Mouse (Mus musculus) G1E (cell line): ENCODE results near the gene Xpo6. TPM values are rescaled to one million over a fixed set of nuclear protein-coding genes. Genes with fewer than 3 reads are reported as not detected.

ENCODE experiments used
- ATAC-seq: 2 replicates; pipeline ENCODE4 v1.8.0; 2016; ENCODE audit warnings: mild to moderate bottlenecking; ENCODE audit not compliant: insufficient number of reproducible peaks, poor library complexity, low FRiP score, severe bottlenecking; ENCODE audit errors: extremely low read depth
- DNase-seq: peaks from one replicate; pipeline ENCODE4 v3.0.0; 2012; ENCODE audit warnings: low spot score
- H3K27me3 ChIP-seq: 2 replicates; pipeline ENCODE4 v1.6.1; 2012; ENCODE audit warnings: mild to moderate bottlenecking, low read length, inconsistent platforms; ENCODE audit not compliant: insufficient read depth
- H3K36me3 ChIP-seq: replicated peaks from 2 replicates; pipeline ENCODE3; 2012; ENCODE audit warnings: mild to moderate bottlenecking, inconsistent platforms
- H3K4me1 ChIP-seq: 2 replicates; pipeline ENCODE4 v1.6.1; 2012; ENCODE audit warnings: low read depth, low read length, inconsistent platforms, mixed read lengths; ENCODE audit not compliant: insufficient read depth
- H3K4me3 ChIP-seq: 2 replicates; pipeline ENCODE4 v1.5.1; 2012; ENCODE audit warnings: low read depth, mild to moderate bottlenecking, inconsistent platforms, low read length, moderate library complexity, mixed read lengths
- H3K9me3 ChIP-seq: replicated peaks from 2 replicates; pipeline ENCODE4 v1.6.1; 2012; ENCODE audit warnings: inconsistent platforms
- CTCF ChIP-seq: IDR thresholded peaks from 2 replicates; pipeline ENCODE4 v1.5.1; 2012; ENCODE audit warnings: low read depth, low read length, inconsistent platforms, mixed read lengths
- GATA1 ChIP-seq: IDR thresholded peaks from 2 replicates; pipeline ENCODE4 v1.6.1; 2012; ENCODE audit warnings: borderline replicate concordance, low read length, inconsistent platforms, mixed read lengths
- GATA2 ChIP-seq: IDR thresholded peaks from 2 replicates; pipeline ENCODE4 v1.6.1; 2012; ENCODE audit warnings: low read depth, low read length, inconsistent platforms, borderline replicate concordance
- POLR2AphosphoS5 ChIP-seq: IDR thresholded peaks from 2 replicates; pipeline ENCODE4 v1.6.1; 2012; ENCODE audit warnings: low read depth, low read length, inconsistent platforms; ENCODE audit not compliant: insufficient replicate concordance
- TAL1 ChIP-seq: conservative IDR thresholded peaks from 2 replicates; pipeline ENCODE4 v1.6.1; 2012; ENCODE audit warnings: low read depth, low read length, inconsistent platforms, mixed read lengths
- polyA plus RNA-seq: library from polyadenylated mRNA; stranded (reverse); fragments of >175 nt; gene quantifications from 2 replicates; pipeline ENCODE4 v1.2.3, GENCODE M21; 2012
- total RNA-seq, 2 experiments: library from RNA; stranded (forward) in 1 of 2; stranded (reverse) in 1 of 2; fragments of 200-1000 nt in 1 of 2; fragments of >200 nt in 1 of 2; fragmentation: Nextera tagmentation in 1 of 2; gene quantifications; 2 replicates each; pipeline ENCODE4 v1.2.3; 2014 to 2017

Gene Xpo6
- total and polyA plus RNA-seq, 3 experiments, result 50.0 to 242 (median 180) TPM

DNA sequence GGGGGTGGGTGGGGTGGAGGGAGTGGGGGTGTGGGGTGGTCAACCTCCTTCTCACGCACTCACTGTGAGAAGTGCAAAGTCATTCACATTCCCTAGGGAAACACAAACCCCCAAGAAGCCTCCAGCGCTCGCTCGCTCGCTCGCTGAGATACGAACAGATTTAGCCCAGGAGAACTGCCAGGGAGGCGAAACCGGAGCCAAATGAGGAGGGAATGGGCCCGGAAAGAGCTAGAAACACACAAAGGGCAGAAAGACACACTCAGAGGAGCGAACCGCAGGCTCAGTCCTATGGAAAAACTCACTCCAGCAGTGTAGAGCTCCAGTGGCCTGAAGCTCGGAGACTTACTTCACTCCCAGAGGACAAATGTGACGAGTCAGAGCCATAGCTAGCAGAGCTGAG lies 133.5 kb downstream of the Xpo6 start:
- peaks cover 65% of the 10 kb centered on the region for H3K27me3 ChIP-seq
- TF ChIP-seq POLR2AphosphoS5 (no peak), CTCF (no peak), GATA2 (no peak), TAL1 (no peak), GATA1 (no peak)
- no peaks in the 10 kb centered on the region; the same call in 1 of the 2 replicates for H3K4me1 ChIP-seq

DNA sequence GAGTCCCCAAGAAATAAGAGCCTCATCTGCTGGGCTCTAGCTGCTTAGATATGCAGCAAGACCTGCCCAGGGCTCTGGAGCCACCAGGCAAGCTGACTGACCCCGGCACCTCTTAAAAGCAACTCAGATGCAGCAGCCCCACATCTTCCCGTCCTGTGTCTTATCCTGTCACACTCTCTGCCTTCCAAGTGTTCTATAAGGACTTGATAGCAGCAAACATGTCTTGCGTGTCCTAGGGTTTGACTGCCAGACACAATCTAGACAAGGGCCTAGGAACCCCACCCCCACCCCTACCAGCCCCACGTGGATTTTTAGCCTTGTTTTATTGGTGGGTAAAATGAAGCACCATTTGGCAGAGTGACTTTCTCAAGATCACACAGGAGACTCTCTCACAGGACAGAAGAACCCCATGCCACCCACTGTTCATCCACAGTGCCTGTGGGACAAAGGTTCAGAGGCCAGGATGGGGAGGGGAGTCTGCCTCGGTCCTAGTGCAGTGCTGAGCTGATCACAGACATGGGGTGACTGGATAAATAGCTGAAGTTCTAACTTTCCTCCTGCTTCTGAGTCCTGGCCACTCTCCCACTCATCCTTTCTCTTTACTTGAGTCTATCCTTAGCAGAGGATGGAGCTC lies 134.9 kb downstream of the Xpo6 start:
- no peaks in the 10 kb centered on the region; the same call in 1 of the 2 replicates for H3K4me1 ChIP-seq
- no peak for TF ChIP-seq GATA1
- TF ChIP-seq TAL1, result no peak
- no peak for TF ChIP-seq GATA2
- TF ChIP-seq CTCF, result no peak
- no peak for TF ChIP-seq POLR2AphosphoS5
- ATAC-seq, result no peak
- peaks cover 10% of the 10 kb centered on the region for H3K9me3 ChIP-seq
- DNase-seq, result no peak
- no peak overlapping the region for H3K4me3 ChIP-seq
- H3K27me3 ChIP-seq, result peaks cover 73% of the 10 kb centered on the region
- no peaks in the 10 kb centered on the region for H3K36me3 ChIP-seq

More for the DNA sequence above, 133.5 kb downstream of the Xpo6 start:
- H3K36me3 ChIP-seq, result no peaks in the 10 kb centered on the region
- H3K4me3 ChIP-seq, result no peak overlapping the region
- peaks cover 10% of the 10 kb centered on the region for H3K9me3 ChIP-seq
- ATAC-seq, result no peak
- no peak for DNase-seq

DNA sequence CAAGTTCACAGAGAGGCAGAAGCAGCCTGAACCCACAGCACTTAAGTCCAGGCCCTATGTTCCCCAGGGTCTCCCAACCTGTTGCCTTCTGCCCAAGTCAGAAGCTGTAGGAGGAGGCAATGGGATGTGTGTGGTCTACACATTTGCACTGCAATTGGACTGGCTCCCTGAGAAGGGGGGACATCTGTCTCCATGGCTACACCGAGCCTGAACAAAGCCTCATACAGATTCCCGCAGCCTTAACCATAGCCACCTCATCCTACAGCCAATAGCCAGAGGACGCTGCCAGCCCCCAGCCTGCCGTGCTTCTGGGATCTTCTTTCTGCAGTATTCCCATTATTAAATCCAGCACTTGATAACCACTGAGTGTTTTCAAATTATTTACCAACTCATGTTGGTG lies 138.1 kb downstream of the Xpo6 start:
- H3K36me3 ChIP-seq, result no peaks in the 10 kb centered on the region
- no peak for ATAC-seq
- no peak overlapping the region for H3K4me3 ChIP-seq
- DNase-seq, result no peak
- H3K4me1 ChIP-seq, result no peaks in the 10 kb centered on the region
- peaks cover 4% of the 10 kb centered on the region for H3K9me3 ChIP-seq
- H3K27me3 ChIP-seq, result peaks cover 83% of the 10 kb centered on the region
- TF ChIP-seq TAL1 (no peak), GATA2 (no peak), POLR2AphosphoS5 (no peak), CTCF (no peak), GATA1 (no peak)

DNA sequence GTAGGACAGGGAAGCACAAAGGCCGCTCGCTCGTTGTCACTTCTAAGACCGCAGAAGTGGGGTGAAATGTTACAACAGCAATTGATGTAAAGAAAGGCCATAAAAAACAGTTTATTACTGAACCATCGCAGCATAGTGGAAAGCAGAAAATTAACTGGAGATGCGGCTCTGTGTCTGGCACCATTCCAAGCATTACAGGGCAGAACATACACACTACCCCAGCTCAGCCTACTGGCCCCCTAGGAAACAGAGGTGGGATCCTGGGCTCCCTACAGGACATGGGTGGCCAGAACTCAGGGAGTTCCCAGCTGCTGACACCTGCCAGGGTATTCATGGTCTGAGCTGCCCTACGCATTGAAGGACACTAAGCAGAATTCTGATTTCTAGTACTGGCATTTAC lies 141.4 kb downstream of the Xpo6 start:
- no peak overlapping the region for H3K4me3 ChIP-seq
- no peak for TF ChIP-seq GATA2
- no peak for TF ChIP-seq TAL1
- no peak for TF ChIP-seq POLR2AphosphoS5
- no peak for TF ChIP-seq CTCF
- TF ChIP-seq GATA1, result no peak
- H3K9me3 ChIP-seq, result no peaks in the 10 kb centered on the region
- H3K27me3 ChIP-seq, result peaks cover 86% of the 10 kb centered on the region
- DNase-seq (no peak), ATAC-seq (no peak)
- H3K4me1 ChIP-seq, result no peaks in the 10 kb centered on the region
- H3K36me3 ChIP-seq, result no peaks in the 10 kb centered on the region

DNA sequence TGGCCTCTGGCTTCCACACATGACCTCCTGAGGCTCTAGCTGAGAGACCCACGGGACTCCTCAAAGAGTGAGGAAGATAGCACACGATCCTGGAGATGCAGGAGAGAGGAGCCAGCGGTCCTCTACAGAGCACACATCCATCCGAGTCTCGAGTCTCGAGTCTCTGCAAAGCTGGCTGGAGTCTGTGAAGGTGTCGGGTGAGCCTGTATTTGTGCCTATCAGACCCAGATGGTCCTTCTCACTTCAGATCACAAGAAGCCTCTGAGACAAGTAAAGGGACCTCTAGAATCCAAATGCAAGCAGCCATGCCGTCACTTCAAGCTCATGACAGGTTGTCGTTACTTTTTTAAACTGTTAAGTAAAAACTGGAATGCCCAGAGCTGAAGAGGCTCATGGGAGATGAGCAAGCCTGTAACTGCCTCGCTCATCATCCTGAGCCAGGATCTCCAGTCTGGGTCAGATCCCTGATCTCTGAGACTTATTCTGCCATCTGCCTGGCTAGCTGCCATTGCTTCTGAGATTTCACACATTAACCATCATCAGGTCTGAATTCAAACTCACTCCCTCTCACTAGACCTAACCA lies 142.9 kb downstream of the Xpo6 start:
- no peak overlapping the region for H3K4me3 ChIP-seq
- TF ChIP-seq GATA2, result no peak
- H3K9me3 ChIP-seq, result no peaks in the 10 kb centered on the region
- no peaks in the 10 kb centered on the region for H3K4me1 ChIP-seq
- H3K36me3 ChIP-seq, result no peaks in the 10 kb centered on the region
- peaks cover 89% of the 10 kb centered on the region for H3K27me3 ChIP-seq
- DNase-seq, result no peak
- no peak for ATAC-seq

DNA sequence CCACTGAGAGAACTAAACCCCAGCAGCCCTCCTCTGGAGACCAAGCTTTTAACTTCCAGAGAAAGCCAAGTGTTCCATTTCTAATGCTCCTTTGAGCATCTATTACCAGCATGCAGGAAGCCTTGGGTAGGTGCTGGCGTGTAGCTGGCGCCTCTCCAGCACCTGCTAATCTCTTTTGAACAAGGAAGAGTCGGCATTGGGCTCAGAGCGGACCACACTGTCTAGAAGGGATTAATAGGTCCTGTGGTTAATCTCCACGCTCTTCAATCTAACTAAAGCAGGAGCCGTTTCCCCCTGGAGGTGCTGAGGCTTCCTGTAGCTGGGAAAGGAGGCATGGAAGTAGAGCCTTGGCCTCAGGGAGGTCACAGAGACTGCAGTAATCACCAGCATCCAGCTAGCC lies 145.7 kb downstream of the Xpo6 start:
- no peak for DNase-seq
- peaks cover 91% of the 10 kb centered on the region for H3K27me3 ChIP-seq

More for the DNA sequence above, 145.7 kb downstream of the Xpo6 start:
- ATAC-seq, result no peak
- Histone ChIP-seq H3K4me1 (no peaks in the 10 kb centered on the region), H3K9me3 (no peaks in the 10 kb centered on the region), H3K36me3 (no peaks in the 10 kb centered on the region), H3K4me3 (no peak overlapping the region)
- TF ChIP-seq TAL1, result no peak
- no peak for TF ChIP-seq CTCF
- no peak for TF ChIP-seq GATA1
- no peak for TF ChIP-seq POLR2AphosphoS5
- TF ChIP-seq GATA2, result no peak
